Mouse (Mus musculus): ENCODE measurements around the gene Tmem135. TPM values are rescaled to one million over a fixed set of nuclear protein-coding genes. Genes with fewer than 3 reads are reported as not detected.

Tmem135 gene
- polyA plus RNA-seq, 1 experiment from 2014 or later: 29.1 TPM

- 91% methylated on average over 3 of the region's 3 CpGs for WGBS
- Histone ChIP-seq H3K27ac (replicated peaks) (no peak overlapping the region), H3K4me3 (no peak overlapping the region), H3K4me1 (replicated peaks) (no peaks in the 10 kb centered on the region; the same call in 1 of the 2 replicates), H3K9ac (no peak overlapping the region), H3K9me3 (no peaks in the 10 kb centered on the region), H3K27me3 (no peaks in the 10 kb centered on the region), H3K36me3 (no peaks in the 10 kb centered on the region), H3K4me2 (no peak overlapping the region)
- ATAC-seq (ENCODE audit: low FRiP score, low read depth): peak; percentile 45; the same call in 1 of the 2 replicates
Measured at GRCm38 (mm10) chr7:89232499-89233145, 171.4 kb downstream of the Tmem135 start.

- no peak for ATAC-seq (ENCODE audit: low FRiP score, low read depth)
- H3K9me3 ChIP-seq: no peaks in the 10 kb centered on the region
- H3K9ac ChIP-seq: no peak overlapping the region
- H3K4me2 ChIP-seq: no peak overlapping the region
- H3K36me3 ChIP-seq: no peaks in the 10 kb centered on the region
- no peak overlapping the region for H3K4me3 ChIP-seq
- H3K4me1 ChIP-seq (replicated peaks): no peaks in the 10 kb centered on the region; the same call in 1 of the 2 replicates
- no peaks in the 10 kb centered on the region for H3K27me3 ChIP-seq
- WGBS: 75% methylated on average over 3 of the region's 3 CpGs
- H3K27ac ChIP-seq (replicated peaks): no peak overlapping the region
Measured at GRCm38 (mm10) chr7:89231200-89231790, 172.7 kb downstream of the Tmem135 start.

GRCm38 (mm10) chr7:89222609-89223008 is 181.4 kb downstream of the Tmem135 start:
- ATAC-seq (ENCODE audit: low FRiP score, low read depth): no peak
- WGBS: 100% methylated on average over 1 of the region's 1 CpGs
- Histone ChIP-seq H3K4me3 (no peak overlapping the region), H3K4me1 (replicated peaks) (no peaks in the 10 kb centered on the region), H3K27ac (replicated peaks) (no peak overlapping the region), H3K9ac (no peak overlapping the region), H3K4me2 (no peak overlapping the region), H3K27me3 (no peaks in the 10 kb centered on the region), H3K36me3 (no peaks in the 10 kb centered on the region), H3K9me3 (no peaks in the 10 kb centered on the region)

- no peak for ATAC-seq (ENCODE audit: low FRiP score, low read depth)
Measured at GRCm38 (mm10) chr7:89216628-89217027, 187.4 kb downstream of the Tmem135 start.

GRCm38 (mm10) chr7:89216118-89216517 is 187.9 kb downstream of the Tmem135 start:
- H3K4me3 ChIP-seq: no peak overlapping the region
- no peak overlapping the region for H3K4me2 ChIP-seq
- no peak for ATAC-seq (ENCODE audit: low FRiP score, low read depth)
- no peaks in the 10 kb centered on the region for H3K27me3 ChIP-seq
- H3K4me1 ChIP-seq (replicated peaks): no peaks in the 10 kb centered on the region
- H3K27ac ChIP-seq (replicated peaks): no peak overlapping the region
- WGBS: 90% methylated on average over 2 of the region's 2 CpGs
- no peaks in the 10 kb centered on the region for H3K9me3 ChIP-seq
- H3K9ac ChIP-seq: no peak overlapping the region
- H3K36me3 ChIP-seq: no peaks in the 10 kb centered on the region

More at GRCm38 (mm10) chr7:89216628-89217027, 187.4 kb downstream of the Tmem135 start:
- no peaks in the 10 kb centered on the region for H3K27me3 ChIP-seq
- H3K4me1 ChIP-seq (replicated peaks): no peaks in the 10 kb centered on the region
- H3K4me2 ChIP-seq: no peak overlapping the region
- no peaks in the 10 kb centered on the region for H3K36me3 ChIP-seq
- H3K9me3 ChIP-seq: no peaks in the 10 kb centered on the region
- no peak overlapping the region for H3K4me3 ChIP-seq
- no peak overlapping the region for H3K9ac ChIP-seq
- 71% methylated on average over 1 of the region's 1 CpGs for WGBS
- H3K27ac ChIP-seq (replicated peaks): no peak overlapping the region

- H3K4me1 ChIP-seq (replicated peaks): peaks cover under 1% of the 10 kb centered on the region; the same call in 1 of the 2 replicates
- H3K36me3 ChIP-seq: no peaks in the 10 kb centered on the region
- H3K9ac ChIP-seq: no peak overlapping the region
- H3K9me3 ChIP-seq: no peaks in the 10 kb centered on the region
- no peaks in the 10 kb centered on the region for H3K27me3 ChIP-seq
- no peak overlapping the region for H3K27ac ChIP-seq (replicated peaks)
- no peak overlapping the region for H3K4me3 ChIP-seq
- WGBS: 65% methylated on average over 7 of the region's 7 CpGs
- no peak for ATAC-seq (ENCODE audit: low FRiP score, low read depth)
- no peak overlapping the region for H3K4me2 ChIP-seq
Measured at GRCm38 (mm10) chr7:89215714-89216113, 188.3 kb downstream of the Tmem135 start.

- Histone ChIP-seq H3K27me3 (no peaks in the 10 kb centered on the region), H3K9me3 (no peaks in the 10 kb centered on the region), H3K36me3 (no peaks in the 10 kb centered on the region), H3K4me1 (replicated peaks) (peaks cover 6% of the 10 kb centered on the region; the same call in 1 of the 2 replicates), H3K4me3 (no peak overlapping the region), H3K27ac (replicated peaks) (0 out of 2 replicates have a peak overlapping the region, but pooled peaks have one; percentile 2), H3K9ac (no peak overlapping the region), H3K4me2 (no peak overlapping the region)
- peak; percentile 30; the same call in 1 of the 2 replicates for ATAC-seq (ENCODE audit: low FRiP score, low read depth)
- 44% methylated on average over 6 of the region's 6 CpGs for WGBS
Measured at GRCm38 (mm10) chr7:89210506-89210905, 193.5 kb downstream of the Tmem135 start.

GRCm38 (mm10) chr7:89206165-89206564 is 197.9 kb downstream of the Tmem135 start:
- Histone ChIP-seq H3K9me3 (no peaks in the 10 kb centered on the region), H3K36me3 (no peaks in the 10 kb centered on the region), H3K9ac (no peak overlapping the region), H3K4me3 (no peak overlapping the region), H3K4me1 (replicated peaks) (peaks cover 6% of the 10 kb centered on the region; the same call in 1 of the 2 replicates), H3K4me2 (no peak overlapping the region), H3K27me3 (no peaks in the 10 kb centered on the region), H3K27ac (replicated peaks) (no peak overlapping the region)
- no peak for ATAC-seq (ENCODE audit: low FRiP score, low read depth)
- WGBS: 94% methylated on average over 3 of the region's 3 CpGs

- 92% methylated on average over 1 of the region's 1 CpGs for WGBS
Measured at GRCm38 (mm10) chr7:89205402-89205801, 198.6 kb downstream of the Tmem135 start.

GRCm38 (mm10) chr7:89203144-89203543 is 200.9 kb downstream of the Tmem135 start:
- no peak overlapping the region for H3K27ac ChIP-seq (replicated peaks)

More at GRCm38 (mm10) chr7:89205402-89205801, 198.6 kb downstream of the Tmem135 start:
- H3K9ac ChIP-seq: no peak overlapping the region
- no peaks in the 10 kb centered on the region for H3K27me3 ChIP-seq
- peaks cover 2% of the 10 kb centered on the region; the same call in 1 of the 2 replicates for H3K4me1 ChIP-seq (replicated peaks)
- H3K4me2 ChIP-seq: no peak overlapping the region
- no peak for ATAC-seq (ENCODE audit: low FRiP score, low read depth)
- H3K9me3 ChIP-seq: no peaks in the 10 kb centered on the region
- no peak overlapping the region for H3K27ac ChIP-seq (replicated peaks)
- H3K4me3 ChIP-seq: no peak overlapping the region
- no peaks in the 10 kb centered on the region for H3K36me3 ChIP-seq

GRCm38 (mm10) chr7:89201954-89202353 is 202.1 kb downstream of the Tmem135 start:
- H3K27ac ChIP-seq (replicated peaks): no peak overlapping the region
- H3K4me3 ChIP-seq: no peak overlapping the region
- no peaks in the 10 kb centered on the region for H3K36me3 ChIP-seq
- H3K4me1 ChIP-seq (replicated peaks): no peaks in the 10 kb centered on the region
- no peaks in the 10 kb centered on the region for H3K9me3 ChIP-seq
- H3K27me3 ChIP-seq: no peaks in the 10 kb centered on the region
- no peak for ATAC-seq (ENCODE audit: low FRiP score, low read depth)
- no peak overlapping the region for H3K4me2 ChIP-seq
- H3K9ac ChIP-seq: no peak overlapping the region

More at GRCm38 (mm10) chr7:89203144-89203543, 200.9 kb downstream of the Tmem135 start:
- Histone ChIP-seq H3K36me3 (no peaks in the 10 kb centered on the region), H3K4me1 (replicated peaks) (no peaks in the 10 kb centered on the region), H3K9ac (no peak overlapping the region), H3K4me3 (no peak overlapping the region), H3K9me3 (no peaks in the 10 kb centered on the region), H3K27me3 (no peaks in the 10 kb centered on the region), H3K4me2 (no peak overlapping the region)
- ATAC-seq (ENCODE audit: low FRiP score, low read depth): no peak
- 74% methylated on average over 5 of the region's 5 CpGs for WGBS

- H3K27ac ChIP-seq (replicated peaks): no peak overlapping the region
- no peak overlapping the region for H3K4me3 ChIP-seq
- H3K9ac ChIP-seq: no peak overlapping the region
- H3K27me3 ChIP-seq: no peaks in the 10 kb centered on the region
- ATAC-seq (ENCODE audit: low FRiP score, low read depth): no peak
- H3K9me3 ChIP-seq: no peaks in the 10 kb centered on the region
- 86% methylated on average over 4 of the region's 4 CpGs for WGBS
- no peaks in the 10 kb centered on the region; the same call in 1 of the 2 replicates for H3K4me1 ChIP-seq (replicated peaks)
- no peak overlapping the region for H3K4me2 ChIP-seq
- no peaks in the 10 kb centered on the region for H3K36me3 ChIP-seq
Measured at GRCm38 (mm10) chr7:89198499-89198898, 205.5 kb downstream of the Tmem135 start.
